Mouse (Mus musculus) lung, postnatal 0 days (tissue): ENCODE data around the gene Gm3488.
"Not testable (repeated sequence)": the region's sequence is repeated elsewhere in the genome, so short reads cannot be mapped to it uniquely, and the experiment has no call there.

ENCODE experiments used
- CTCF ChIP-seq: IDR thresholded peaks from 2 replicates; pipeline ENCODE4 v1.5.1; 2016; ENCODE audit warnings: antibody characterized with exemption, mild to moderate bottlenecking
- EP300 ChIP-seq: IDR thresholded peaks from 2 replicates; pipeline ENCODE4 v1.6.1; 2016; ENCODE audit warnings: antibody characterized with exemption, mild to moderate bottlenecking, control low read depth

- not testable (repeated sequence) for TF ChIP-seq EP300, CTCF
These were observed 46.1 kb upstream of the Gm3488 start, which contains the start of gene Gm3194 for GRCm38 (mm10) chr14:5455367-5455766.
